Mouse (Mus musculus): Measurements from ENCODE around the gene Gm20388. TPM values are rescaled to one million over a fixed set of nuclear protein-coding genes. Genes with fewer than 3 reads are reported as not detected.

Gm20388 gene
- polyA plus RNA-seq, 1 experiment from 2014 or later = not detected

- Histone ChIP-seq H3K4me1 (peaks cover 42% of the 10 kb centered on the region), H3K36me3 (no peaks in the 10 kb centered on the region)
- WGBS = 83% methylated on average over 3 of the region's 3 CpGs
Measured at GRCm38 (mm10) chr8:121962892-121963291, 2052.3 kb downstream of the Gm20388 start.

GRCm38 (mm10) chr8:121964716-121965512 is 2054.3 kb downstream of the Gm20388 start:
- no peak overlapping the region for H3K9ac ChIP-seq
- no peaks in the 10 kb centered on the region for H3K9me3 ChIP-seq
- no peaks in the 10 kb centered on the region for H3K27me3 ChIP-seq
- WGBS = 40% methylated on average over 8 of the region's 8 CpGs
- H3K4me2 ChIP-seq = no peak overlapping the region
- no peak for ATAC-seq (ENCODE audit: insufficient number of reproducible peaks, insufficient read depth, low FRiP score, low TSS enrichment, low read depth)
- no peak overlapping the region for H3K4me3 ChIP-seq
- H3K36me3 ChIP-seq = no peaks in the 10 kb centered on the region
- peak overlapping the region; percentile 78 for H3K27ac ChIP-seq
- H3K4me1 ChIP-seq = peaks cover 48% of the 10 kb centered on the region

More at GRCm38 (mm10) chr8:121962892-121963291, 2052.3 kb downstream of the Gm20388 start:
- H3K27ac ChIP-seq = no peak overlapping the region
- no peaks in the 10 kb centered on the region for H3K27me3 ChIP-seq
- no peaks in the 10 kb centered on the region for H3K9me3 ChIP-seq
- ATAC-seq (ENCODE audit: insufficient number of reproducible peaks, insufficient read depth, low FRiP score, low TSS enrichment, low read depth) = no peak
- no peak overlapping the region for H3K4me2 ChIP-seq
- no peak overlapping the region for H3K9ac ChIP-seq
- no peak overlapping the region for H3K4me3 ChIP-seq

GRCm38 (mm10) chr8:121966110-121966509 is 2055.5 kb downstream of the Gm20388 start:
- H3K4me1 ChIP-seq = peaks cover 54% of the 10 kb centered on the region
- H3K27ac ChIP-seq = 0 out of 2 replicates have a peak overlapping the region, but pooled peaks have one; percentile 72
- no peak overlapping the region for H3K9ac ChIP-seq

GRCm38 (mm10) chr8:121966714-121967448 is 2056.2 kb downstream of the Gm20388 start:
- Histone ChIP-seq H3K27ac (peak overlapping the region; percentile 72), H3K36me3 (no peaks in the 10 kb centered on the region), H3K9ac (peak overlapping the region; percentile 53), H3K27me3 (no peaks in the 10 kb centered on the region), H3K4me2 (peak overlapping the region; percentile 14), H3K9me3 (no peaks in the 10 kb centered on the region), H3K4me3 (no peak overlapping the region), H3K4me1 (peaks cover 51% of the 10 kb centered on the region)
- ATAC-seq (ENCODE audit: insufficient number of reproducible peaks, insufficient read depth, low FRiP score, low TSS enrichment, low read depth) = peak; percentile 21; the same call in 1 of the 2 replicates
- 44% methylated on average over 7 of the region's 7 CpGs for WGBS

More at GRCm38 (mm10) chr8:121966110-121966509, 2055.5 kb downstream of the Gm20388 start:
- Histone ChIP-seq H3K27me3 (no peaks in the 10 kb centered on the region), H3K4me3 (no peak overlapping the region), H3K9me3 (no peaks in the 10 kb centered on the region), H3K4me2 (no peak overlapping the region), H3K36me3 (no peaks in the 10 kb centered on the region)
- 57% methylated on average over 5 of the region's 5 CpGs for WGBS
- ATAC-seq (ENCODE audit: insufficient number of reproducible peaks, insufficient read depth, low FRiP score, low TSS enrichment, low read depth) = no peak

GRCm38 (mm10) chr8:121967977-121968376 is 2057.3 kb downstream of the Gm20388 start:
- Histone ChIP-seq H3K9ac (no peak overlapping the region), H3K9me3 (no peaks in the 10 kb centered on the region), H3K4me2 (no peak overlapping the region), H3K27ac (no peak overlapping the region; the same call in 1 of the 2 replicates), H3K36me3 (no peaks in the 10 kb centered on the region), H3K27me3 (no peaks in the 10 kb centered on the region), H3K4me3 (no peak overlapping the region), H3K4me1 (peaks cover 51% of the 10 kb centered on the region)
- ATAC-seq (ENCODE audit: insufficient number of reproducible peaks, insufficient read depth, low FRiP score, low TSS enrichment, low read depth) = no peak
- WGBS = 48% methylated on average over 4 of the region's 4 CpGs

GRCm38 (mm10) chr8:121968542-121968941 is 2057.9 kb downstream of the Gm20388 start:
- Histone ChIP-seq H3K4me3 (no peak overlapping the region), H3K4me2 (no peak overlapping the region), H3K36me3 (no peaks in the 10 kb centered on the region), H3K27me3 (no peaks in the 10 kb centered on the region), H3K27ac (no peak overlapping the region), H3K4me1 (peaks cover 51% of the 10 kb centered on the region), H3K9me3 (no peaks in the 10 kb centered on the region), H3K9ac (no peak overlapping the region)
- WGBS = 75% methylated on average over 4 of the region's 4 CpGs
- no peak for ATAC-seq (ENCODE audit: insufficient number of reproducible peaks, insufficient read depth, low FRiP score, low TSS enrichment, low read depth)

GRCm38 (mm10) chr8:121970225-121970624 is 2059.6 kb downstream of the Gm20388 start:
- peaks cover 41% of the 10 kb centered on the region for H3K4me1 ChIP-seq
- peaks cover 15% of the 10 kb centered on the region for H3K36me3 ChIP-seq
- H3K4me3 ChIP-seq = no peak overlapping the region
- H3K4me2 ChIP-seq = no peak overlapping the region
- no peaks in the 10 kb centered on the region for H3K9me3 ChIP-seq
- H3K27me3 ChIP-seq = no peaks in the 10 kb centered on the region
- ATAC-seq (ENCODE audit: insufficient number of reproducible peaks, insufficient read depth, low FRiP score, low TSS enrichment, low read depth) = no peak
- WGBS = 85% methylated on average over 8 of the region's 8 CpGs
- no peak overlapping the region for H3K9ac ChIP-seq
- H3K27ac ChIP-seq = 0 out of 2 replicates have a peak overlapping the region, but pooled peaks have one; percentile 16

- WGBS = 75% methylated on average over 17 of the region's 17 CpGs
- ATAC-seq (ENCODE audit: insufficient number of reproducible peaks, insufficient read depth, low FRiP score, low TSS enrichment, low read depth) = no peak
- no peak overlapping the region for H3K4me2 ChIP-seq
- H3K27me3 ChIP-seq = no peaks in the 10 kb centered on the region
- H3K9me3 ChIP-seq = no peaks in the 10 kb centered on the region
- peaks cover 28% of the 10 kb centered on the region for H3K4me1 ChIP-seq
- H3K27ac ChIP-seq = peak overlapping the region; percentile 33
- 0 out of 2 replicates have a peak overlapping the region, but pooled peaks have one; percentile 36 for H3K9ac ChIP-seq
- peaks cover 28% of the 10 kb centered on the region for H3K36me3 ChIP-seq
- H3K4me3 ChIP-seq = no peak overlapping the region
Measured at GRCm38 (mm10) chr8:121971488-121972058, 2060.9 kb downstream of the Gm20388 start.

- Histone ChIP-seq H3K27ac (no peak overlapping the region), H3K4me2 (no peak overlapping the region), H3K4me3 (no peak overlapping the region), H3K4me1 (peaks cover 6% of the 10 kb centered on the region; the same call in 1 of the 2 replicates), H3K9ac (no peak overlapping the region), H3K36me3 (peaks cover 48% of the 10 kb centered on the region), H3K27me3 (no peaks in the 10 kb centered on the region), H3K9me3 (no peaks in the 10 kb centered on the region)
- WGBS = 90% methylated on average over 28 of the region's 28 CpGs
- ATAC-seq (ENCODE audit: insufficient number of reproducible peaks, insufficient read depth, low FRiP score, low TSS enrichment, low read depth) = no peak
Measured at GRCm38 (mm10) chr8:121973906-121974305, 2063.3 kb downstream of the Gm20388 start.

- Histone ChIP-seq H3K4me2 (no peak overlapping the region), H3K27me3 (no peaks in the 10 kb centered on the region), H3K9ac (no peak overlapping the region), H3K27ac (no peak overlapping the region), H3K4me1 (no peaks in the 10 kb centered on the region), H3K4me3 (no peak overlapping the region), H3K36me3 (peaks cover 80% of the 10 kb centered on the region), H3K9me3 (no peaks in the 10 kb centered on the region)
- no peak for ATAC-seq (ENCODE audit: insufficient number of reproducible peaks, insufficient read depth, low FRiP score, low TSS enrichment, low read depth)
- 51% methylated on average over 8 of the region's 8 CpGs for WGBS
Measured at GRCm38 (mm10) chr8:121977819-121978590, 2067.4 kb downstream of the Gm20388 start.

GRCm38 (mm10) chr8:121978670-121979069 is 2068.0 kb downstream of the Gm20388 start:
- 86% methylated on average over 13 of the region's 13 CpGs for WGBS
- Histone ChIP-seq H3K4me2 (no peak overlapping the region), H3K36me3 (peaks cover 86% of the 10 kb centered on the region), H3K4me1 (no peaks in the 10 kb centered on the region), H3K9me3 (no peaks in the 10 kb centered on the region), H3K9ac (no peak overlapping the region), H3K27me3 (no peaks in the 10 kb centered on the region), H3K27ac (no peak overlapping the region), H3K4me3 (no peak overlapping the region)
- ATAC-seq (ENCODE audit: insufficient number of reproducible peaks, insufficient read depth, low FRiP score, low TSS enrichment, low read depth) = no peak
